Mouse (Mus musculus) activated CD4-positive, CD25-positive, alpha-beta regulatory T cell, adult 4 months (primary cell): ENCODE results near the gene Myo15b. TPM values are rescaled to one million over a fixed set of nuclear protein-coding genes. Genes with fewer than 3 reads are reported as not detected.

Experiments used
- ATAC-seq: one replicate; pipeline ENCODE4 v1.8.0; 2017
- polyA plus RNA-seq, 2 experiments: library from polyadenylated mRNA; unstranded; fragments of 100-300 nt; shearing (Covaris generic); gene quantifications; one replicate each; pipeline ENCODE4 v1.2.1; 2017

Myo15b gene
- not detected for polyA plus RNA-seq

- ATAC-seq = no peak
Measured at GRCm38 (mm10) chr11:115858354-115858753, at the start of gene Myo15b. Myo15b (plus strand) TSS chr11:115858406.

GRCm38 (mm10) chr11:115808696-115809310, 49.4 kb upstream of the Myo15b start:
- no peak for ATAC-seq

- ATAC-seq = no peak
Measured at GRCm38 (mm10) chr11:115809311-115809781, 48.9 kb upstream of the Myo15b start.

- ATAC-seq = no peak
Measured at GRCm38 (mm10) chr11:115810377-115810776, 47.8 kb upstream of the Myo15b start.

GRCm38 (mm10) chr11:115811381-115812093, 46.7 kb upstream of the Myo15b start:
- no peak for ATAC-seq

GRCm38 (mm10) chr11:115812095-115812494, 46.1 kb upstream of the Myo15b start:
- no peak for ATAC-seq

GRCm38 (mm10) chr11:115812533-115813420, 45.4 kb upstream of the Myo15b start:
- ATAC-seq = no peak

GRCm38 (mm10) chr11:115813507-115814296, 44.5 kb upstream of the Myo15b start, which contains the start of gene Caskin2:
Caskin2 (minus strand) TSS chr11:115813639.
- ATAC-seq = peak; percentile 75

GRCm38 (mm10) chr11:115814605-115815450, 43.4 kb upstream of the Myo15b start, which contains the start of gene Tsen54:
Tsen54 (plus strand) TSS chr11:115814724.
- ATAC-seq = peak; percentile 60

GRCm38 (mm10) chr11:115817331-115817730, 40.9 kb upstream of the Myo15b start:
- no peak for ATAC-seq

- no peak for ATAC-seq
Measured at GRCm38 (mm10) chr11:115819915-115820623, 38.1 kb upstream of the Myo15b start.

- ATAC-seq = no peak
Measured at GRCm38 (mm10) chr11:115821001-115821400, 37.2 kb upstream of the Myo15b start.

GRCm38 (mm10) chr11:115823774-115824740, 34.1 kb upstream of the Myo15b start, which contains the start of gene Llgl2:
Llgl2 (plus strand) TSS chr11:115824049.
- ATAC-seq = peak; percentile 93

GRCm38 (mm10) chr11:115824813-115825212, 33.4 kb upstream of the Myo15b start:
- ATAC-seq = no peak

- ATAC-seq = no peak
Measured at GRCm38 (mm10) chr11:115826487-115826886, 31.7 kb upstream of the Myo15b start.

GRCm38 (mm10) chr11:115827624-115828023, 30.6 kb upstream of the Myo15b start:
- ATAC-seq = no peak

GRCm38 (mm10) chr11:115829036-115829435, 29.2 kb upstream of the Myo15b start:
- no peak for ATAC-seq

- no peak for ATAC-seq
Measured at GRCm38 (mm10) chr11:115830550-115831325, 27.5 kb upstream of the Myo15b start.
